In the genomic region with DNA sequence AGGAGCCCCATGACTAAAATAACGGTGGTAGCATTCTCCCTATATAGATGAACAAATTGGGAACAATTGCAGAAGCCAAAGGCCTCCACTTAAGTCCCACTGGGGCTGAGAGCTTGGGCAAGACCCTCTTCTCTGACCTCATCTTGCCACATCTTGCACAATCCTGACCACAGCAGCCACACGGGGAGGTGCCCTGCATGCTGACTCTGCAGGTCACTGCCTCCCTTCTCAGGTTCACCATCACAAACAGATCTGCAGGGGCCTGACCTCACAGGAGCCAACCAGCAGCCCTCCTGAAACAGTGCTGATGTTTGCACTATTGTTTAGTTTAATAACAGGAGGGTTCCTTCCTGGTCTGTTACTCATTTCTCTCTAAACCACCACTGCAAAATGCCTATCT, we compare ENCODE assay signal across 14 mouse cellular contexts. TPM values are rescaled to one million over a fixed set of nuclear protein-coding genes. Genes with fewer than 3 reads are reported as not detected.
DNase-seq lines count a peak whose midpoint lies in the region; ATAC-seq and TF ChIP-seq lines count a peak whose summit lies in the region.
"Had no signal": no experiment of that assay in that cellular context is flagged by ENCODE, and none has a peak within 500 bp of the region (broad histone marks: within the 10 kb centered on the region; RNA-seq: fewer than 3 reads in every experiment).

No protein-coding gene starts in this region.

- peaks cover 4% of the 10 kb centered on the region; the same call in 1 of the 2 replicates for H3K9me3 ChIP-seq in hindbrain, embryonic 10.5 days
- no peaks in the 10 kb centered on the region for H3K9me3 ChIP-seq in hindbrain, embryonic 13.5 days
- H3K9me3 ChIP-seq in liver, embryonic 14.5 days (ENCODE audit: control insufficient read depth, low read length), result no peaks in the 10 kb centered on the region

- no peak for TF ChIP-seq CTCF in liver, embryonic 14.5 days (IDR thresholded peaks at IDR 0.05; ENCODE audit: low read depth)

- no peak for ATAC-seq in hindbrain, embryonic 13.5 days (ENCODE audit: low FRiP score)
- no peak for ATAC-seq in liver, embryonic 14.5 days (ENCODE audit: insufficient read depth)
- ATAC-seq: hindbrain, embryonic 16.5 days had no signal

- peaks cover 23% of the 10 kb centered on the region for H3K4me1 ChIP-seq in hindbrain, embryonic 10.5 days (replicated peaks)
- H3K4me1 ChIP-seq in hindbrain, embryonic 13.5 days (replicated peaks), result peaks cover 36% of the 10 kb centered on the region
- H3K4me1 ChIP-seq in liver, embryonic 14.5 days (replicated peaks; ENCODE audit: control insufficient read depth in 2 of 2, insufficient read depth in 2 of 2, low read length in 1 of 2), result peaks cover 0 to 9% of the 10 kb centered on the region in 2 experiments; a peak in 1 of 4 replicates

- H3K4me2 ChIP-seq in hindbrain, embryonic 13.5 days, result no peak overlapping the region
- H3K4me2 ChIP-seq in liver, embryonic 14.5 days (ENCODE audit: low read depth), result no peak overlapping the region
- H3K4me2 ChIP-seq: heart, embryonic 11.5 days had no signal

- no peak overlapping the region for H3K27ac ChIP-seq in hindbrain, embryonic 10.5 days
- H3K27ac ChIP-seq in hindbrain, embryonic 13.5 days, result no peak overlapping the region
- H3K27ac ChIP-seq in liver, embryonic 14.5 days, result no peak overlapping the region
- H3K27ac ChIP-seq: layer of hippocampus, adult 2 months had no signal

- H3K4me3 ChIP-seq in hindbrain, embryonic 10.5 days, result no peak overlapping the region
- no peak overlapping the region for H3K4me3 ChIP-seq in hindbrain, embryonic 13.5 days
- no peak overlapping the region for H3K4me3 ChIP-seq in liver, embryonic 14.5 days (ENCODE audit: insufficient read depth in 1 of 2, low read depth in 2 of 2, low read length in 2 of 2)
- H3K4me3 ChIP-seq: layer of hippocampus, adult 2 months had no signal

- intact Hi-C loops in left cerebral cortex, postnatal 10 days (cut with DNase I), result no loop called here

- peaks cover 26% of the 10 kb centered on the region for H3K36me3 ChIP-seq in hindbrain, embryonic 10.5 days
- peaks cover 10% of the 10 kb centered on the region for H3K36me3 ChIP-seq in hindbrain, embryonic 13.5 days
- no peaks in the 10 kb centered on the region for H3K36me3 ChIP-seq in liver, embryonic 14.5 days (replicated peaks; ENCODE audit: control insufficient read depth, insufficient read depth, low read depth)

- 63% methylated on average over 2 of the region's 2 CpGs for WGBS in hindbrain, embryonic 10.5 days
- 64% methylated on average over 2 of the region's 2 CpGs for WGBS in hindbrain, embryonic 13.5 days
- 6% methylated on average over 2 of the region's 2 CpGs for WGBS in liver, embryonic 14.5 days (ENCODE audit: insufficient replicate concordance)

- no peak for TF ChIP-seq EP300 in liver, embryonic 14.5 days (IDR thresholded peaks at IDR 0.05; ENCODE audit: low read depth)

- DNase-seq in hindbrain, embryonic 10.5 days (ENCODE audit: low spot score), result peak; percentile 14
- DNase-seq in spleen, postnatal 4 days (ENCODE audit: low spot score in 2 of 2), result peak; percentile 53 to 73
- DNase-seq in spleen, adult 12 weeks (ENCODE audit: low spot score), result no peak
- DNase-seq in liver, embryonic 14.5 days (ENCODE audit: low read depth in 3 of 3, low spot score in 3 of 3), result peak in 2 of 3 experiments; percentile 14 to 23
- no peak for DNase-seq in cerebellum, adult 11-12 months
- DNase-seq in left cerebral cortex, postnatal 10 days (ENCODE audit: extremely low spot score in 1 of 2, low spot score in 2 of 2), result no peak
- DNase-seq in retina, embryonic 14.5 days (ENCODE audit: low spot score), result no peak
- DNase-seq: cerebellum, adult 18-20 months; left cerebral cortex, postnatal 4 days; thymus, postnatal 4 days had no signal

- H3K27me3 ChIP-seq in hindbrain, embryonic 10.5 days (ENCODE audit: insufficient read depth, poor library complexity, severe bottlenecking), result no peaks in the 10 kb centered on the region
- H3K27me3 ChIP-seq in hindbrain, embryonic 13.5 days, result no peaks in the 10 kb centered on the region
- H3K27me3 ChIP-seq in liver, embryonic 14.5 days (ENCODE audit: control insufficient read depth, insufficient read depth, low read length), result no peaks in the 10 kb centered on the region

- no peak overlapping the region for H3K9ac ChIP-seq in hindbrain, embryonic 13.5 days
- no peak overlapping the region for H3K9ac ChIP-seq in liver, embryonic 14.5 days (replicated peaks)

RNA-seq across cellular contexts. Expression of a gene that starts 16.5 kb away (rescaled TPM):
- 34.3 and 38.4 TPM in 2 replicates for polyA plus RNA-seq in hindbrain, embryonic 10.5 days (2016; fragmentation: Nextera tagmentation; extraction: Ambion mirVana)
- polyA plus RNA-seq in hindbrain, embryonic 13.5 days (2015; fragmentation: Nextera tagmentation; extraction: Ambion mirVana), result 26.0 and 26.6 TPM in 2 replicates
- 0.63 and 0.74 TPM in 2 replicates for polyA plus RNA-seq in liver, embryonic 14.5 days (2012; rRNA removed)
- 0.60 and 0.66 TPM in 2 replicates for polyA plus RNA-seq in liver, embryonic 14.5 days (2014; fragmentation: Nextera tagmentation; extraction: Ambion mirVana)
- 10 to 100 TPM; 37.2 to 37.7 TPM for total RNA-seq in left cerebral cortex, postnatal 10 days (2021)

RNA-seq across cellular contexts. Expression of a gene that starts 57.7 kb away (rescaled TPM):
- polyA plus RNA-seq in hindbrain, embryonic 10.5 days (2016; fragmentation: Nextera tagmentation; extraction: Ambion mirVana), result 0.30 and 0.35 TPM in 2 replicates
- 0.44 and 0.84 TPM in 2 replicates for polyA plus RNA-seq in hindbrain, embryonic 13.5 days (2015; fragmentation: Nextera tagmentation; extraction: Ambion mirVana)
- 0.93 TPM in 2 replicates for polyA plus RNA-seq in liver, embryonic 14.5 days (2012; rRNA removed)
- polyA plus RNA-seq in liver, embryonic 14.5 days (2014; fragmentation: Nextera tagmentation; extraction: Ambion mirVana), result 1.9 and 2.7 TPM in 2 replicates
- total RNA-seq in left cerebral cortex, postnatal 10 days (2021), result under 1 TPM; 0.32 to 0.54 TPM

Comparison
In these comparisons a context has a peak if more than half of its experiments do, and no peak if none do; other contexts are left out.
1. DNase-seq: peak in hindbrain, embryonic 10.5 days (single experiment), spleen, postnatal 4 days (2 of 2) and liver, embryonic 14.5 days (2 of 3); none in spleen, adult 12 weeks (single experiment), cerebellum, adult 11-12 months (single experiment), left cerebral cortex, postnatal 10 days (0 of 2) and retina, embryonic 14.5 days (single experiment).
2. RNA of a gene that starts 16.5 kb away (polyA plus RNA-seq): 34.3 to 38.4 TPM in hindbrain, embryonic 10.5 days and 26.0 to 26.6 TPM in hindbrain, embryonic 13.5 days; 0.60 to 0.74 TPM in liver, embryonic 14.5 days; every median in the first group is over 10 times any median in the second.